Mouse (Mus musculus): ENCODE results near the gene Lgr6.

- TF ChIP-seq CTCF (IDR thresholded peaks at IDR 0.05; ENCODE audit: low read depth, low read length) (no peak), TAL1 (conservative IDR thresholded peaks at IDR 0.05; ENCODE audit: low read depth, low read length) (no peak), GATA1 (IDR thresholded peaks at IDR 0.05; ENCODE audit: borderline replicate concordance, low read length) (no peak)
These were observed 9.9 kb downstream of the Lgr6 start for GRCm38 (mm10) chr1:135095189-135095588.
